Mouse (Mus musculus): ENCODE results near the gene Adgre4. TPM values are rescaled to one million over a fixed set of nuclear protein-coding genes. Genes with fewer than 3 reads are reported as not detected.

The Adgre4 gene
- total RNA-seq, 2 experiments from 2014 or later: 0.27 to 0.58 TPM

Other genes with a start within 250 kb of the Adgre4 start
- not detected for gene Vmn2r118, start 124.8 kb upstream of the Adgre4 start, total RNA-seq (2021)
- gene Pot1b, start 37.4 kb upstream of the Adgre4 start, total RNA-seq (2021): 1 to 10 TPM; 5.7 to 5.8 TPM
- 1 to 10 TPM; 5.0 to 5.5 TPM for gene Zfp119a, start 128.9 kb downstream of the Adgre4 start, total RNA-seq (2021)
- 1 to 10 TPM; 4.7 to 4.8 TPM for gene Zfp959, start 142.1 kb downstream of the Adgre4 start, total RNA-seq (2021)
- 1 to 10 TPM; 2.3 to 3.5 TPM for gene Zfp119b, start 199.5 kb downstream of the Adgre4 start, total RNA-seq (2021)
- 1 to 10 TPM in 1 of 2 experiments, under 1 TPM in 1; 0.70 to 1.3 TPM for gene Ebi3, start 202.7 kb downstream of the Adgre4 start, total RNA-seq (2021)
- gene Yju2, start 209.1 kb downstream of the Adgre4 start, total RNA-seq (2021): 10 to 100 TPM; 17.4 to 17.9 TPM
- gene Shd, start 220.5 kb downstream of the Adgre4 start, total RNA-seq (2021): 1 to 10 TPM; 2.0 to 2.2 TPM
- 1 to 10 TPM; 2.3 to 4.3 TPM for gene Fsd1, start 236.5 kb downstream of the Adgre4 start, total RNA-seq (2021)

Data from adrenal gland, adult 18-20 months (tissue).